Mouse (Mus musculus): ENCODE data around the gene Kidins220.

Kidins220 gene

GRCm38 (mm10) chr12:25027416-25027815 lies 52.7 kb downstream of the Kidins220 start:
- DNase-seq (ENCODE audit: low spot score), result peak; percentile 52

- DNase-seq (ENCODE audit: low spot score), result peak; percentile 40
Measured at GRCm38 (mm10) chr12:25033662-25034337, 59.1 kb downstream of the Kidins220 start.

GRCm38 (mm10) chr12:25034338-25034953 lies 59.7 kb downstream of the Kidins220 start:
- peak; percentile 29 for DNase-seq (ENCODE audit: low spot score)

- DNase-seq (ENCODE audit: low spot score), result no peak
Measured at GRCm38 (mm10) chr12:25036024-25036423, 61.3 kb downstream of the Kidins220 start.

- DNase-seq (ENCODE audit: low spot score), result no peak
Measured at GRCm38 (mm10) chr12:25037222-25037621, 62.5 kb downstream of the Kidins220 start.

GRCm38 (mm10) chr12:25037681-25038472 lies 63.2 kb downstream of the Kidins220 start:
- DNase-seq (ENCODE audit: low spot score), result no peak

- DNase-seq (ENCODE audit: low spot score), result no peak
Measured at GRCm38 (mm10) chr12:25044056-25044455, 69.3 kb downstream of the Kidins220 start.

- DNase-seq (ENCODE audit: low spot score), result no peak
Measured at GRCm38 (mm10) chr12:25044579-25044978, 69.9 kb downstream of the Kidins220 start.

- DNase-seq (ENCODE audit: low spot score), result no peak
Measured at GRCm38 (mm10) chr12:25049253-25049652, 74.5 kb downstream of the Kidins220 start.

- DNase-seq (ENCODE audit: low spot score), result no peak
Measured at GRCm38 (mm10) chr12:25054511-25054910, 79.8 kb downstream of the Kidins220 start.

- DNase-seq (ENCODE audit: low spot score), result no peak
Measured at GRCm38 (mm10) chr12:25054963-25055362, 80.2 kb downstream of the Kidins220 start.

- DNase-seq (ENCODE audit: low spot score), result no peak
Measured at GRCm38 (mm10) chr12:25059487-25060200, 84.9 kb downstream of the Kidins220 start.

GRCm38 (mm10) chr12:25060901-25061300 lies 86.2 kb downstream of the Kidins220 start:
- no peak for DNase-seq (ENCODE audit: low spot score)

GRCm38 (mm10) chr12:25062264-25062663 lies 87.5 kb downstream of the Kidins220 start:
- no peak for DNase-seq (ENCODE audit: low spot score)

GRCm38 (mm10) chr12:25073374-25073773 lies 98.6 kb downstream of the Kidins220 start:
- DNase-seq (ENCODE audit: low spot score), result no peak

GRCm38 (mm10) chr12:25074344-25074743 lies 99.6 kb downstream of the Kidins220 start:
- no peak for DNase-seq (ENCODE audit: low spot score)

- DNase-seq (ENCODE audit: low spot score), result no peak
Measured at GRCm38 (mm10) chr12:25083260-25084178, 108.8 kb downstream of the Kidins220 start.

GRCm38 (mm10) chr12:25086966-25087365 lies 112.2 kb downstream of the Kidins220 start:
- DNase-seq (ENCODE audit: low spot score), result no peak

GRCm38 (mm10) chr12:25089433-25089832 lies 114.7 kb downstream of the Kidins220 start:
- no peak for DNase-seq (ENCODE audit: low spot score)

- peak; percentile 86 for DNase-seq (ENCODE audit: low spot score)
Measured at GRCm38 (mm10) chr12:25092027-25092704, 117.4 kb downstream of the Kidins220 start.
